Mouse (Mus musculus): ENCODE results near the gene Rae1.

The Rae1 gene

GRCm38 (mm10) chr2:173050604-173051382 lies 50.9 kb downstream of the Rae1 start:
- DNase-seq: peak; percentile 88

GRCm38 (mm10) chr2:173052881-173053280 lies 53.0 kb downstream of the Rae1 start:
- peak; percentile 94 for DNase-seq

GRCm38 (mm10) chr2:173053846-173054245 lies 53.9 kb downstream of the Rae1 start:
- DNase-seq: no peak

GRCm38 (mm10) chr2:173056303-173056881 lies 56.5 kb downstream of the Rae1 start:
- DNase-seq: no peak

- peak; percentile 85 for DNase-seq
These were observed 57.0 kb downstream of the Rae1 start for GRCm38 (mm10) chr2:173056882-173057315.

GRCm38 (mm10) chr2:173057623-173058022 lies 57.7 kb downstream of the Rae1 start:
- DNase-seq: peak; percentile 97

- peak; percentile 88 for DNase-seq
These were observed 58.3 kb downstream of the Rae1 start for GRCm38 (mm10) chr2:173058263-173058662.

- DNase-seq: peak; percentile 85
These were observed 60.5 kb downstream of the Rae1 start for GRCm38 (mm10) chr2:173060450-173060849.

- no peak for DNase-seq
These were observed 61.8 kb downstream of the Rae1 start for GRCm38 (mm10) chr2:173061443-173062351.

GRCm38 (mm10) chr2:173063219-173063618 lies 63.3 kb downstream of the Rae1 start:
- DNase-seq: no peak

- DNase-seq: no peak
These were observed 64.9 kb downstream of the Rae1 start for GRCm38 (mm10) chr2:173064864-173065263.

Measured in heart, adult 11 months (tissue).